Mouse (Mus musculus) stomach, embryonic 16.5 days (tissue): ENCODE data around the gene Tdrd9. TPM values are rescaled to one million over a fixed set of nuclear protein-coding genes. Genes with fewer than 3 reads are reported as not detected.

Source experiments
- ATAC-seq: fragments of 200-750 bp; cut with Nextera tagmentation; 2 replicates; pipeline ENCODE4 v1.8.0; 2017; ENCODE audit warnings: moderate number of reproducible peaks, moderate TSS enrichment; ENCODE audit not compliant: insufficient read depth, low FRiP score
- H3K27ac ChIP-seq: fragments of 300-500 bp; sonication (generic); 2 replicates; pipeline ENCODE4 v1.5.1; 2014; ENCODE audit warnings: low read length
- H3K27me3 ChIP-seq: fragments of 300-500 bp; sonication (generic); 2 replicates; pipeline ENCODE4 v1.6.1; 2014; ENCODE audit warnings: low read length, control low read depth, mixed read lengths; ENCODE audit not compliant: control insufficient read depth, insufficient read depth
- H3K36me3 ChIP-seq: fragments of 300-500 bp; sonication (generic); 2 replicates; pipeline ENCODE4 v1.6.1; 2014; ENCODE audit warnings: low read length; ENCODE audit not compliant: control insufficient read depth, insufficient read depth
- H3K4me1 ChIP-seq: fragments of 300-500 bp; sonication (generic); 2 replicates; pipeline ENCODE4 v1.6.1; 2014; ENCODE audit warnings: low read length, control low read depth, mixed read lengths; ENCODE audit not compliant: control insufficient read depth, insufficient read depth
- H3K4me2 ChIP-seq: fragments of 300-500 bp; sonication (generic); 2 replicates; pipeline ENCODE4 v1.6.1; 2014; ENCODE audit warnings: low read depth, low read length, mixed read lengths
- H3K4me3 ChIP-seq: fragments of 300-500 bp; sonication (generic); replicated peaks from 2 replicates; pipeline ENCODE4 v1.5.1; 2014; ENCODE audit warnings: mild to moderate bottlenecking, low read length
- H3K9ac ChIP-seq: fragments of 300-500 bp; sonication (generic); 2 replicates; pipeline ENCODE4 v1.6.1; 2014; ENCODE audit warnings: low read length
- H3K9me3 ChIP-seq: fragments of 300-500 bp; sonication (generic); replicated peaks from 2 replicates; pipeline ENCODE4 v1.6.1; 2016; ENCODE audit warnings: low read length, control low read depth; ENCODE audit not compliant: control insufficient read depth
- WGBS: fragments of 180-500 bp; shearing (Covaris S2); extraction: QIAGEN DNeasy Blood & Tissue Kit; methylation state at CpG from one replicate; pipeline ENCODE4 v1.1.7; 2014; 5-methylcytosine and 5-hydroxymethylcytosine counted together
- polyA plus RNA-seq: library from polyadenylated mRNA; unstranded; fragments of >200 nt; fragmentation: Nextera tagmentation; extraction: Ambion mirVana; gene quantifications from 2 replicates; pipeline ENCODE4 v1.2.1, GENCODE M21; 2015

Tdrd9 gene
- polyA plus RNA-seq, 1 experiment from 2014 or later, result 0.13 TPM

- WGBS, result 82% methylated on average over 5 of the region's 5 CpGs
- Histone ChIP-seq H3K36me3 (no peaks in the 10 kb centered on the region), H3K9me3 (no peaks in the 10 kb centered on the region), H3K9ac (no peak overlapping the region), H3K27me3 (no peaks in the 10 kb centered on the region), H3K4me2 (no peak overlapping the region), H3K4me1 (0 out of 2 replicates have a peak, but pooled peaks cover 3% of the 10 kb centered on the region), H3K4me3 (no peak overlapping the region), H3K27ac (no peak overlapping the region)
- ATAC-seq, result no peak
Observed at GRCm38 (mm10) chr12:112103179-112103578, 131.8 kb downstream of the Tdrd9 start.

GRCm38 (mm10) chr12:112104890-112105289 lies 133.5 kb downstream of the Tdrd9 start:
- Histone ChIP-seq H3K27ac (no peak overlapping the region), H3K27me3 (no peaks in the 10 kb centered on the region), H3K4me3 (no peak overlapping the region), H3K9me3 (no peaks in the 10 kb centered on the region), H3K4me2 (no peak overlapping the region), H3K36me3 (no peaks in the 10 kb centered on the region), H3K4me1 (0 out of 2 replicates have a peak, but pooled peaks cover 3% of the 10 kb centered on the region), H3K9ac (no peak overlapping the region)
- WGBS, result 89% methylated on average over 11 of the region's 11 CpGs
- ATAC-seq, result no peak

GRCm38 (mm10) chr12:112106541-112106971 lies 135.2 kb downstream of the Tdrd9 start, which contains the start of gene Aspg:
Gene Aspg, plus strand, starts transcription at chr12:112106679.
- H3K4me1 ChIP-seq, result 0 out of 2 replicates have a peak, but pooled peaks cover 3% of the 10 kb centered on the region
- no peak within 1 kb of the TSS for H3K27ac ChIP-seq
- no peak within 1 kb of the TSS for H3K9ac ChIP-seq
- H3K36me3 ChIP-seq, result no peaks in the 10 kb centered on the region
- H3K4me3 ChIP-seq, result peak within 1 kb of the TSS; percentile 24
- ATAC-seq, result peak; percentile 72
- 2% methylated on average over 14 of the region's 14 CpGs for WGBS
- no peaks in the 10 kb centered on the region for H3K27me3 ChIP-seq
- no peaks in the 10 kb centered on the region for H3K9me3 ChIP-seq
- peak within 1 kb of the TSS; percentile 49 for H3K4me2 ChIP-seq

- no peak overlapping the region for H3K4me3 ChIP-seq
- H3K27me3 ChIP-seq, result no peaks in the 10 kb centered on the region
- H3K36me3 ChIP-seq, result no peaks in the 10 kb centered on the region
- no peak for ATAC-seq
- no peak overlapping the region for H3K9ac ChIP-seq
- H3K4me2 ChIP-seq, result no peak overlapping the region
- 84% methylated on average over 8 of the region's 8 CpGs for WGBS
- H3K27ac ChIP-seq, result no peak overlapping the region
- H3K4me1 ChIP-seq, result 0 out of 2 replicates have a peak, but pooled peaks cover 3% of the 10 kb centered on the region
- H3K9me3 ChIP-seq, result no peaks in the 10 kb centered on the region
Observed at GRCm38 (mm10) chr12:112107685-112108084, 136.3 kb downstream of the Tdrd9 start.

- H3K4me2 ChIP-seq, result no peak overlapping the region
- WGBS, result 72% methylated on average over 11 of the region's 11 CpGs
- peaks cover 10% of the 10 kb centered on the region; the same call in 1 of the 2 replicates for H3K4me1 ChIP-seq
- H3K9me3 ChIP-seq, result no peaks in the 10 kb centered on the region
- H3K4me3 ChIP-seq, result no peak overlapping the region
- no peak overlapping the region for H3K9ac ChIP-seq
- H3K27ac ChIP-seq, result no peak overlapping the region
- no peak for ATAC-seq
- H3K36me3 ChIP-seq, result no peaks in the 10 kb centered on the region
- no peaks in the 10 kb centered on the region for H3K27me3 ChIP-seq
Observed at GRCm38 (mm10) chr12:112108696-112109445, 137.5 kb downstream of the Tdrd9 start.

GRCm38 (mm10) chr12:112109701-112110100 lies 138.3 kb downstream of the Tdrd9 start:
- Histone ChIP-seq H3K27ac (no peak overlapping the region), H3K9me3 (no peaks in the 10 kb centered on the region), H3K27me3 (no peaks in the 10 kb centered on the region), H3K4me2 (no peak overlapping the region), H3K36me3 (no peaks in the 10 kb centered on the region), H3K4me3 (no peak overlapping the region), H3K9ac (no peak overlapping the region), H3K4me1 (peaks cover 10% of the 10 kb centered on the region; the same call in 1 of the 2 replicates)
- 69% methylated on average over 9 of the region's 9 CpGs for WGBS
- no peak for ATAC-seq

- H3K27me3 ChIP-seq, result no peaks in the 10 kb centered on the region
- H3K9me3 ChIP-seq, result no peaks in the 10 kb centered on the region
- H3K9ac ChIP-seq, result no peak overlapping the region
- H3K27ac ChIP-seq, result no peak overlapping the region
- ATAC-seq, result no peak
- 77% methylated on average over 5 of the region's 5 CpGs for WGBS
- peaks cover 10% of the 10 kb centered on the region; the same call in 1 of the 2 replicates for H3K4me1 ChIP-seq
- H3K4me2 ChIP-seq, result no peak overlapping the region
- no peaks in the 10 kb centered on the region for H3K36me3 ChIP-seq
- H3K4me3 ChIP-seq, result no peak overlapping the region
Observed at GRCm38 (mm10) chr12:112111323-112111722, 140.0 kb downstream of the Tdrd9 start.

- no peak for ATAC-seq
- Histone ChIP-seq H3K4me1 (peaks cover 10% of the 10 kb centered on the region), H3K27me3 (no peaks in the 10 kb centered on the region), H3K36me3 (no peaks in the 10 kb centered on the region), H3K4me3 (no peak overlapping the region), H3K4me2 (no peak overlapping the region), H3K9ac (no peak overlapping the region), H3K27ac (no peak overlapping the region), H3K9me3 (no peaks in the 10 kb centered on the region)
- WGBS, result 93% methylated on average over 6 of the region's 6 CpGs
Observed at GRCm38 (mm10) chr12:112112235-112112634, 140.9 kb downstream of the Tdrd9 start.

GRCm38 (mm10) chr12:112112686-112113396 lies 141.5 kb downstream of the Tdrd9 start:
- H3K4me3 ChIP-seq, result no peak overlapping the region
- no peaks in the 10 kb centered on the region for H3K27me3 ChIP-seq
- ATAC-seq, result peak; percentile 33
- 16% methylated on average over 13 of the region's 13 CpGs for WGBS
- H3K27ac ChIP-seq, result no peak overlapping the region
- peaks cover 12% of the 10 kb centered on the region for H3K4me1 ChIP-seq
- H3K36me3 ChIP-seq, result no peaks in the 10 kb centered on the region
- H3K9ac ChIP-seq, result no peak overlapping the region
- no peaks in the 10 kb centered on the region for H3K9me3 ChIP-seq
- H3K4me2 ChIP-seq, result no peak overlapping the region
